Mouse (Mus musculus): ENCODE data around the gene Arl5a.

The Arl5a gene

DNA sequence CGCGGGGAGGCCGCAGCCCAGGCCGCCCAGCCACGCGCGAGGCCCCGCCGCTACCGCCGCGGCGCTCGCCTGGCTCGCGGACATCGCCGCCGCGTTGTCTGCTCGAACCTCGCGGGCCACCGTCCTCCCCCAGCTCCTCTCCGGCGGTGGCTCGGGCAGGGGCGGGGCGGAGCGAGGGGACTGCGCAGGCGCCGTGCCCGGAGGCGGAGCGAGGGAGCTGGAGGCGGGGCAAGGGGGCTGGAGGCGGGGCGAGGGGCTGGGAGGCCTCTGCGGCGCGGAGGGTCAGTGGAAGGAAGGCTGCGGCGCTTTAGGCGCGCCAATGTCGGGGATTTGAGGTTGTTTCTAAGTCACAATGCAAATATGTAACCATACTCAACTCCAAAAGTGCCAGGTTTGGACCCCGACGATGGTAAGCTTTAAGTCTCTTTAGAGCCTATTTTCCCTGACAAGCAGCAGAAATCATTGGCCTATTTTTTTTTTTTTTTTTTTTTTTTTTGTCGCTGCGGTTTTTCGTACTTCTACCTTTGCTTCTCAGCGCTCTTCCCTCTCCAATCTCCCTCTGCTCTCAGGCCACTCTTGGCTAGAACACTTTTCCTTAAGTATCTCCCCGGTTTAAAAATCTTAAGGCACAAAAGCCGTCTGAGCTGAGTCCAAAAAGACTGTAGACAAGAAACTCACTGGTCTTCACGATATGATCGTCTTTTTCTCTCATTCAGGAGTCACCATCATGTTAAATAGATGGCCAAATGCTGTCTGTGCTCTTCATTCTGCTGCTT is at the start of gene Arl5a:
Gene Arl5a, minus strand, starts transcription at position 155 of the 776 bp plus-strand sequence.
- DNase-seq: peak; percentile 96

DNA sequence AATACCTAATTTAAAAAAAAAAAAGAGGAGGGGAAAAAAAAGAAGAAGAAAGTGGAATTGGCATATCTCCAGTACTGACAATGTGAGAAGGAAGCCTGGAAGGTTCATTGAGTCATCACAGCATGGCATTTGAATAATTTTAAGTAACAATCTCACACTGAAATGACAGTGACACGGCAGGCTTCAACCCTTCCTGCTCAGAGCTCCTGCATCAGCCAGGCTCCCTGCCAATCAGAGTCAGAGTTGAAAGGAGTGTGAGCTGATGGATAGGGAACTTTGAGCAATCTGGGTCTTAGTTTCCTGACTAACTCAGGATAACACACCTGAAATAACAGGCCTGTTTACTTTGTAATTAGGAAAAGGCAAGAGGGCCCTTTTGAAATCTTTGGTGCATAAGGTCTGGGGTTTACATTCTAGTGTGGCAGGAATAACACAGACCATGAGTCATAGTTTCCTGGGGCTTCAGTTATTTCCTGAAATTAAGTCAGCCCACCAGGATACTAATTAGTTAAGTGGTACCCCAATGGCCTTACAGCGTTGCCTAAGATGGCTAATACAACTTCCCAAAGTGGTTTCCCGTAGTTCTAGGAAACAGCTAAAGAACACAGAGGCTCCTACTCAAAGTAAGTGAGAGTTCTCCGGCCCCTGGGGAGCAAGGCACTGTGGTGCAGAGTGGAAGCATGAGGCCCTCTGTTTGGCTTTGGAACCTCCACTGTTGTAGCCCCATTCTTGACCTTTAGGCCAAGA is 47.0 kb upstream of the Arl5a start:
- peak; percentile 19 for DNase-seq

DNA sequence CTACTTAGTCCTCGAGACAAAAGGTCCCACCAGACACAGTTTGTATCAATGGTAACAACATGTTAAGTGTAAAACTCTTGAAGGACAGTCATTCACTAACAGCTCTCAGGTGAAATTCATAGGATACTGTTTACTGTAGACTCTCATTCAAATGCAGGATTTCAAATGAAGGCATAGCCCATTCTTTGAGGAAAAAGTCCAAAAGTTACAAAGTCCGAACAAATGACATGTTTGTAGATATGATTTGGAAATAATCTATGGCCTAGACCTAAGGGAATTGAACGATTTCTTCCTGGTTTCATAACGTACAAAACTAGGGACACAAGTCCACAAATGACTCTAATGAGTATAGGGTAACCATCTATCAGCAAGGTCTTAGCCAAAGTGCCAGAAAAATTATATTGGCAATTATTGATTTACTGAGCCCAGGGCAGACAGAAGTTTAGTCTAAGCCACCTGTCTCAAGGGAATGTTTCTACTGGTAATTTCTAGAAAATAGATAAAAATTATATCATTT is 45.4 kb upstream of the Arl5a start:
- no peak for DNase-seq

DNA sequence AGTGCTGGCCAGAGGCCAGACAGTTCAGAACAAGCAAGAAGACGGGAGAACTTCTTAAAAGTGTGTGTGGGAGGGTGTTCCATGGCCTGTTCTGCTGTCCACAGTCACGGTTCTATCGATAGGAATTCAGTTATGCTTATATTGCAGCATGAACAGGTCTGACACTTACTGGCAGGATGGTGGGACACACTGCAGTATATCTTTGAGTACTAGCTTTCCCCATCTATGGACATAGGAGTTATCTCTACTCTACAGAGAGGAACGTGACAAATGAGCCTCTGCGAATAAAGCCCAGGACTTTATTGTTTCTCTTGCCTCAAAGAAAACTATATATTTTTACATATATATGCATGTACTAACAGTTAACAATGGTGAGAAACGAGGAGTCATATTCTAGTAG is 42.9 kb upstream of the Arl5a start:
- no peak for DNase-seq

- DNase-seq: peak; percentile 18
These were observed 36.7 kb upstream of the Arl5a start for GRCm38 (mm10) chr2:52461206-52461967.

DNA sequence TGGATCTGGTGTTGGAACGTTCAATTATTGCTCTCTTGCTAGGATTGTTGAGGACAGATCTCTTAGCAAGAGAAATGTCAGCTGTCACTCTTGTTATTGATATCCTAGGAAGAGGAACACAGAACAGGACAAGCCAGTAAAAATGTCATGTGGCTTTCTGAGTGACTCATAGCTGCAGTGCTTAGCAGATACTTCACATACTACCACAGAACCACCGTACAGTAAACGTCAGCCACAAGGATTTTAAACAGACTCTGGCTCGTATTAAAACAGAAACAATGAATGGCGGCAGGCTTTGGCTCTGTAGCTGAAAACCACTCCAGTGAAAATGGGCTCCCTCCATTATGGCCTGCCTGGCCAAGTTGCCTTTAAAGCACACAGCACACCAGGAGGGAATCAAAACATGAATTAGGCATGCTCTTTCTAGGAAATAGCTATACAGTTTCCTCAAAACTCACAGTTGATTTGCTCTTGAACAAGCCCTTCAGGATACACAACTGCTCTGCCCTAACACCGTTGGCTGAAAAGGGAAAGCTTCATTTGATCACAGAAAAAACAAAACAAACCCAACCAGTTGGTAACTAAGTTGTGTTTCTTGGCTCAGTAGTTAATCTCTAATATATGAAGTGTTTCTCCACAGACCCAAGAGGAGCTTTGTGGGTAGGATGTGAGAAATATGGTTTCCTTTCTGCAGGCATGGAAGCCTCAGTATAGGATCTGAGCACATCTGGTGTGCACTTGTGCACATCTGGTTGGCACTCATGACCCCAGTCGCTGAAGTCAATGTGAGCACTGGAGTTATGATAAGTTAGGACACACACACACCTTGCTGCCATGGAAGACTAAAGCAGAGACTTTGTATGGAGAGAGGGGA is 31.1 kb upstream of the Arl5a start:
- no peak for DNase-seq

DNA sequence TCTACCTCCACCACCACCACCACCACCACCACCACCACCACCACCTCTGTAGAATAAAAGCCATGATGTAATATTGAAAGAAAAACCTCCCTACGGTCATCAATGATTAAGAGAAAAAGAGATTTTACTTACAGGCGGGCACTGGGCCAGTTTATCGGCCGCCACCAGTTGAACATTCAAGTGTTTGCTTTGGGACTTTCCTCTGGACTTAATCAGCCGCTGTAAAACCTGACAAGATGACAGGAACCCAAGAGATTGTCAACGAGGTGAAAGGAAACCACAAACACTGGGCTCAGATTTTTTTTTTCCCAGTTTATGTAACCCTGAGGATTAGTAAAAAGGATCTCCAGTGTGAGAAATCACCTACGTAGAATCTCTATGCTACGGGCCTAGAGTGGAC is 25.1 kb upstream of the Arl5a start:
- no peak for DNase-seq

GRCm38 (mm10) chr2:52448916-52449315 is 24.2 kb upstream of the Arl5a start:
- no peak for DNase-seq

- DNase-seq: no peak
These were observed 21.9 kb upstream of the Arl5a start for GRCm38 (mm10) chr2:52446648-52447047.

- no peak for DNase-seq
These were observed 17.4 kb upstream of the Arl5a start for GRCm38 (mm10) chr2:52442125-52442524.

DNA sequence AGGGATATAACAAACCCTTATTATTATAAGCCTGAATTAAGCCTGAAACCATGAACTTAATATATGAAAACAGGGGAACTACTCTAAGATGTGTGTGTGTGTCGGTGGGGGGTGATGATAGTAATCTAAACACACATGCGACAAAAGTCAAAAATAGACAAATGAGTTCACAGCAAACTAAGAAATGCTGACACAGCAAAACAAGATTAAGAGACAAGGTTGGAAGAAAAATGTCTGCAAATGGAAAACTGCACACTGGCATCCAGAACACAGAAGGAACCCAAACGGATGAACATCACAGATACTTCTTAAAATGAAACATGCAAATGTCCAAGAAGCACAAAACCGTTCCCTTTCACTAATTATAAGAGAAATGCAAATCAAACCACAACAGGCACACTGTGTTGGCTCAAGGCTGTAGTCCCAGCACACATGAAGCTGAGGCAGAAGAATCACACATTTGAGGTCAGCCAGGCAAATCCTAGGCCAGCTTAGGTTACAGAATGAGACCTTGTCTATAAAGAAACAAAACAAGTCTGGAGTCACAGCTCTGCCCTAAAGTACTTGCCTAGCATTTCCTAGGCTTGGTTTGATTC is 15.8 kb upstream of the Arl5a start:
- no peak for DNase-seq

- no peak for DNase-seq
These were observed 13.7 kb upstream of the Arl5a start for GRCm38 (mm10) chr2:52438437-52438836.

DNA sequence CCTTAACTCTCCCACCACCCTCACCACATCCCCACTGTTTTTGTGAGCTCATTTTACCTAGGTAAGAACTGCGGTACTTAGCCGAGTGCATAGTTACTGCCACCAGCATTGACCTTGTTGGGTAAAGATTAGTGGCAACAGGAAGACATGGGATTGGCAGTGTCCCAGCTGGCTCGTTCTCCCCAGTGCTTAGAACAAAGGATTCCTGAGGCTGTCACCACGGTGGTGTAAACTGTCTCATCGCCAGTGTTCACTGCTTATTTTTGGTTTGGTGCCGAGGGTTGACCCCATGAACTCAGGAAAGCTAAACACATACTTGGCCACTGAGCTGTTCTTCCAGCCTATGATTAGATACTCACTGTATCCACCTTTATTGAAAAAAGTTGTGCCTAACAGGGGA is 13.3 kb upstream of the Arl5a start:
- no peak for DNase-seq

GRCm38 (mm10) chr2:52435919-52436632 is 11.4 kb upstream of the Arl5a start:
- no peak for DNase-seq

- no peak for DNase-seq
These were observed 8.7 kb upstream of the Arl5a start for GRCm38 (mm10) chr2:52433365-52433764.

- DNase-seq: no peak
These were observed 2.7 kb upstream of the Arl5a start for GRCm38 (mm10) chr2:52427383-52427782.

GRCm38 (mm10) chr2:52426041-52426440 is 1.3 kb upstream of the Arl5a start:
- no peak for DNase-seq

GRCm38 (mm10) chr2:52425523-52425795 is 758 bp upstream of the Arl5a start:
- no peak for DNase-seq

DNA sequence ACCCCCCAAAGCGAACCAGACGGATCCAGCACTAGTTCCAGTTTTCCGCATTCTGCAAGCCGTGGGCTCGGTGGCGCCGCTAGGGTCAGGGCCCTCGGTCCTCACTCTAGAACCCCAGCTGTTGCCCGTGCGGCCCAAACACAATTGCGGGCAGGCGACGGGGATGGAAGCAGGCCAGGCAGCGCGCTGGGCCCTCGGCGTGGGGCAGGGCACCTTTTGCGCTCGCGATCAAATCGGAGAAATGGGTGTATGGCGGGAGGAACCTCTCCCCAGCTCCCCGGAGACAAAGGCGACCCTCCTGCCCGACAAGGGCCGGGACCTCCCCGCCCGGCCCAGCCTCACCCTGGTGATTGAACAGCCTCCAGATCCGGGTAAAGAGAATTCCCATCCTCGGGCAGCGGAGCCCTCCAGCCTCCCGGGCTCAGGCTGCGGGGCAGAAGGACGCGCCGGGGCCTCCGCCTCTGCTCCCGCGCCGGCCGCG is 413 bp downstream of the Arl5a start:
- DNase-seq: peak; percentile 56

- no peak for DNase-seq
These were observed 972 bp downstream of the Arl5a start for GRCm38 (mm10) chr2:52423611-52424247.

All from right cerebral cortex, adult 18-20 months (tissue).